Mouse (Mus musculus): ENCODE results near the gene Col23a1. TPM values are rescaled to one million over a fixed set of nuclear protein-coding genes. Genes with fewer than 3 reads are reported as not detected.

Col23a1 gene
- total RNA-seq, 1 experiment from 2014 or later, result 7.2 TPM

DNA sequence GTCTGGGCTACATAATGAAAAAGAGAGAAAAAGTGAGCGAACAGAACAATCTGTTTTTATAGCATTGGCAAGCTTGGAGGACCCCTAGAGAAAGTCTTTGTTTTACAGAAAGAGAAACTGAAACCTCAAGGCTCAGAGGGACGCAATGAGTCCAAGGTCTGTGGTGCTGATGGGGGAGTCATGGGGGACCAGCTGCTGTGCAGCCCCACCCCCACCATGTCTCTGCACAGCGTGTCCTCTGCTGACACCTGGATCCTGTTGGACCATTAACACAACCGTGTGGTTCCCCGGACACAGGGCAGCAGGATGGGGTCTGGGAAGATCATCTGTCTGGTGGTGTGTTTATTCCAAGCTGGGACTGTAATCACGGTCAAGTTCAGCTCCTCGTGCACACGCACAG, 142.2 kb downstream of the Col23a1 start:
- peak; percentile 23 for DNase-seq

DNA sequence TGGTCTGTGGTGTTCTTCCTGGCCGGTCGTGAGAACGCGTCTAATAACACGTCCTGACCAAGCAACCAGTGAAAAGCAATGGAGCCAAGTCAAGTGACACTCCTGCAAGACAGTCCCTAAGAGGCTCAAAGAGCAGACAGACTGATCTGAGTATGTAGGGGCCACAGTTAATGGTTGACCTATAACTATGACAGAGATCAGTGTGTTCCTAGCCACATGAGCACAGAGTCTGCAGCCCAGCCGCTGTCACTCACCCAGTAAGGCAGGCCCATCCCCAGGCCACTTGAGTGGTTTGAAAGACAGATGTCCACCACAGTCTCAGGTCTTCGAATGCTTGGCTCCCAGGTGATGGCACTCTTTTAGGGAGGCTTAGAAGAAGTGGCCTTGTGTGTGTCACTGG, 152.3 kb downstream of the Col23a1 start:
- no peak for DNase-seq

DNA sequence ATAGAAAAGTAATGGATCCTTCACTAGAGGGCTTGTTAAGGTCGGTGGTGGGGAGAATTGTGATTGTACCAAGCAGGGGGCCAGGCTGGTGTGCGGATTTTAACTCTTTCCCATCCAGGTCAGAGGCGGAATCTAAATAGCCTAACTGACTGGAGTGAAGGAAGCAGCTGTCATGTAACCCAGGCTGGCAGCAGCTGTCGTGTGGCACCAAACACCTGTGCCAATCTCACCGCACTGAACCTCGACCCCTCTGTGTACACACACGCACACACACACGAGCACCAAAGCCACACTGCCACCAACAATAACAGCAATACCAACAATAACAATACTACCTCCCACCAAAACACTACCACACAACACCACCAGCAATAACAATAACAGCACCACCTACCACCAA, 152.9 kb downstream of the Col23a1 start:
- no peak for DNase-seq

DNA sequence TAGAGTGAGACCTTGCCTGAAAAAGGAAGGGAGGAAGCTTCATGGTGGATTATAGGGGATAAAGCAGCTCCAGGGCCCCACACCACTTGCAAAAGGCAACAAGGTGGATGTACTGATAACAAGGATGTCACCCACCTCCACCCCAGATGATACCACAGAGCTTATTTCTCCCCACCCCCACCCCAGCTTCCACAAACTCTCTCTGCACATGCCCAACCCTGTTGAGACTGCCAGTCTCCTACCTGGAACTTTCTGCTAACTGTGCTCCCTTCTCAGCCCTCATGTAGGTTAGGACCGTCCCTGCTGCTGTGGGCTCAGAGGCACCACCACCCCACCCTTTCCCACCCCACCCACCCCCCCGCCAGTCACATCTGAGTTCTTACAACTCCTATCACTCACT, 154.1 kb downstream of the Col23a1 start:
- no peak for DNase-seq

DNA sequence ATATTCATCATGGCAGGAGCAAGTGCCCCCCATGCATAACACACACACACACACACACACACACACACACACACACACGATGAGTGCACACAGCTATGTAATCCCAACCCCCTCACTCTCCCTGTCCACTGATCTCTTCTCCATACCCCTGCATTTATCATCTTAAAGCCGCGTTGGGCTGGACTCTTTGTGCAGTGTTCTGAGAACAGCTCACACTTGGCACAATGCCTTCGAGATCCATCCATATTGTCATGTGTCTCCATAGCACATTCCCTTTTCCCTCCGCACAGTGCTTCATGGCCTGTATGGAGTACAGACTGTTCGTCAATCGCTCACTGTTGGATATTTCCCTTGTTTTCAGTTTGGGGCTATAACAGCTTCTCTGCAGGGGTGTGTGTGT, 154.9 kb downstream of the Col23a1 start:
- peak; percentile 31 for DNase-seq

DNA sequence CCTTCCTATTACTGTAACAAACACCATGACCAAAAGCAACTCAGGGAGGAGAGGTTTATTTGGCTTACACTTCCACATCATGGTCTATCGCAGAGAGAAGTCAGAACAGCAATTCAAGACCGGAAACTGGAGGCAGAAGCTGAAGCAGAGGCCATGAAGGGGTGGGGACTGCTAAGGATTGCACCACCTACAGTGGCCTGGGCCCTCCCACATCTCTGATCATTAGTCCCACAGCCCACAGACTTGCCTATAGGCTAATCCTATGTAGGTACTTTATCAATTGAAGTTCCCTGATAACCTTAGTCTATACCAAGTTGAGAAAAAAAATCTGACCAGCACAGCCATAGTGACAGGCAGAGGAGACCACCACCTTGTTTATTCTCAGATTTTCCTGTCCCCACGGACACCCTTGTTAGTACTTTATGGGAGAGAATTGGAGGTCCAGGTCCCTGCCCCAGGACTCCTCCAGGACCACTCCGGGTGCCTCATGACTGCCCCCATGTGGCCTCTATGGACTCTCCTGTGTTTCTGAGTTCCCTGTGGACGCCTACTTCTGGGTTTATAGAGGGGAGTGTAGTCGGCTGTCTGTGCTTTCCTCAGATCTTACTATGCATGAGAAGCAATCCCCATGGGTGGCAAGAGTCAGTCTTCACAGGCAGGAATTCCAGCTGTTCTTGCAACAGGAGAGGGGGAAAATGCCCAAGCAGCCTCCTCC, 157.1 kb downstream of the Col23a1 start:
- peak; percentile 85 for DNase-seq

DNA sequence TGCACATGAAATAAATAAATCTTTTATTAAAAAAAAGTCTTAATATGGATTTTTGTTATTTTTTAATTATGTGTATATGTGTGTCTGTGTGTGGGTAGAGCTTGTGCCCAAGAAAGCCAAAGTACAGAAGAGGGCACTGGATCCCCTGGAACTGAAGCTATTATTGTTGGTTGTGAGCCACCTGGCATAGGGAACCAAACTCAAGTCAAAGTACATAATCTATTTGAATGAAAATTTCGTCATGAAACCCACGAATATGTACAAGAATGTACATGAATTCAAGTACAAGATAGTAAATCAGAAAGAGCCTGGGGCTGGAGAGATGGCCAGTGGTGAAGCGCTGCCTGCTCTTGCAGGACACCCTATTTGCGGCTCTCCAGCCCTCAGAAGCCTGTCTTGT, 158.5 kb downstream of the Col23a1 start:
- DNase-seq, result no peak

DNA sequence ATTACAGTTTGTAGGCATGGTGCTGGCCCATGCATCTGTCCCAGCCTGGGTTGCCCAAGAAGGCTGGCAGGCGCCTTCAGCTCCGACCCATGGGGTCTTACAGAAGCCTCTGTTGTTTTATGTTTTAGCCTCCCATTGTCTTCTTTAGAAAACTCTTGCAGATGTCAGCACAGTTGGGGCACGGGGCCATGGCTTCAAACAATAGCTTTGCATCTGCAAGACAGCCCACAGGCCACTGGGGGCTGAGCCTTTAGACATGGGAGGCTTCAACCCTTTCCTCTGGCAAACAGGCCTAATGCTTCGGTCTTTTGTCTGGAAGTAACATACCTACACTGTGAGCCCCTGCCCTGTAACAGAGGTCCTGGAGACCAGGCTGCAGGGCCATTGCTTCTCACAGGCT, 159.0 kb downstream of the Col23a1 start:
- no peak for DNase-seq

DNA sequence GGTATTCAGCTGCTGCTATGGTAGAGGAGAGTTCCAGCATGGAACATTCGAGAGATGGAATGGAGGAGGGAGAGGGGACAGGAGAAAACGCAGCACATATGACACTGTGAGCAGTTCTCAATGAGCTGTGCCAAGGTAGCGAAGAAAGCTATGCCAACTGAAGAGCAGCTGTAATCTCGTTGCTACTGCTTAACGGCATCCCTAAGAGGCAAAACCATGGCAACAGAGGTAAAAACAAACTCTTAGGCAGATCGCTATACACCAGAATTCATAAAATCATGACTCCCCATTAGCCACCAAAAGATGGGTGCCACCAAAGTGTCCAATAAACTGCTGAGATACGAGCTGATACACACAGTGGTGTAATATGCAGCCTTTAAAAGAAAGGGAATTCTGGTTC, 160.2 kb downstream of the Col23a1 start:
- no peak for DNase-seq

DNA sequence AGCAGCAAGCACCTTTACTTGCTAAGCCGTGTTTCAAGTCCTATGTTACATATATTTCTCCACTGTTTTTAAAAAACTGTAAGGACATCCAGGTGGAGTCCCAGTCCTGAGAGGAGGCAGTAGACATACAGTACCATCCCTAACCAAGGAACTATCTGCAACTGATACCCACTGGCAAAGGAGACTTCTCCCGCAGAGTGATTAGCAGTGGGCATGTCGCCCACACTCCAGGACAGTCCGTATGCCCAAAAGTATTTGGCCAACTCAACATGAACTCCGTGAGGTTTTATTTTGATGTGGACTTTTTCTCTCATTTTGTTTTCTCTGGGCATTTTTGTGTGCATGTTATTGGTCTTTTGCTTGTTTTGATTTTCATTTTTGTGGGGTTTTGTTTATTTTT, 161.6 kb downstream of the Col23a1 start:
- no peak for DNase-seq

DNA sequence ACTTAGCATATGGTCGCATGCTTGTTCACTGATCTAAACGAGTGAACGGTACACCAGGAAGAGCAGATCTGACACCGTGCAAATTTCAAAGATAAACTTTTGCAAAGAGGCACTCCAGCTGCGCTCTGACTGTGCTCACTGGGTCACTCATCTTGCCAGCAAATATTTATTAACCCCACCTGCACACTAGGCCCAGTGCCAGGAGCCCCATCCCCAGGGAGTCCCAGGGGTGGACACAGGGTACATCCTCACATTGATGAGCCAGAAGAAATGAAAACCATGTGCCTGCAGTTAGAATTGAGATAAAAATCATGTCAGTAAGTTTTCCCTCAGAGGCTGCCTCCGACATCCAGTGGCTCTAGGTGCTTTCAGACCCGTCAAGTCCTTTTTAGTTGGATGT, 162.2 kb downstream of the Col23a1 start:
- no peak for DNase-seq

DNA sequence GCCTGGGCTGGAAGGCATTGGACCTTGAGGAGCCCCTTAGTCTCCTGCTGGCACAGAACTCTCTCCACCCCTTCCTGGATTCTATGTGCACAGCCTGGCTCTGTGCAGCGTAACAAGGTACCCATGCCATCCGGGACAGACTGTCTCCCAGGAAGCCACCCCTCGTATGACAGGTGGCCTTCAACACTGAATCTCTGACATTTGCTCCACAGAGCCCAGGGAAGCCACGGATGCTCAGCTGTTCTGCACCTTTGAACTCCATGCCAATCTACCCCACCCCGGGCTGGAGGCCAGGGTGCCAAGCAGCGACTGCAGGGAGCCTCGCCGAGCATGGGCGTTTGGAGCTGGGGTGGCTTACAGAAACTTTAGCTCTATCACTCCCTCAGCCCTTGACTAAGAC, 164.0 kb downstream of the Col23a1 start:
- DNase-seq, result peak; percentile 65

DNA sequence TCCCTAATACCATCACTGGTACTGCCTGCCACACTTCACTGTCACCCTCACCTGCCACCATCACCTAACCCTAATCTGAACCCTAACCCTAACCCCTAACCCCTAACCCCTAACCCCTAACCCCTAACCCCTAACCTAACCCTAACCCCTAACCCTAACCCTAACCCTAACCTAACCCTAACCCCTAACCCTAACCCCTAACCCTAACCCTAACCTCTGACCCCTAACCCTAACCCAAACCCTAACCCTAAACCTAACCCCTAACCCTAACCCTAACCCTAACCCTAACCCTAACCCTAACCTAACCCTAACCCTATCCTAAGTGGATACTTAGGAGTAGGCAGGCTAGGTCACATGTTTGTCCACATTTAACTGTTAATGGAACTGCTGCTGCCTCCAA, 165.8 kb downstream of the Col23a1 start:
- no peak for DNase-seq

DNA sequence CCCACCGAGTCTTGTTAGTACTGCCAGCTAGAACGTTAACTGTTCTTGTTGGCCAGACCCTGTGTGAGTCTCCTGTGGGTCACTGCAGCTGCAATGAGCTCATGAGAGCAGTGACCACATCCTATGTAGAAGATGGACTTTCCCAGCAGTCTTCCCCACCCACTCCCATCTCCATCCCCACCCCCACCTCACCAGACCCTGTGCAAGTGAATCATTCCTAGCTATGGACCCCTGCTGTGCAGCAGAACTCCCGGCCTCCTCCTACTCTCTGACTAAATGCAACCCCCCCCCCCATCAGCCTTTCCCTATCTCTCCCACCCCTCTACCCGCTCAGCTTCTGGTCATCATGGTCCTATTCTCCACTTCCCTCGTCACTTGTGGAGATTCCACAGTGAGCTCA, 167.9 kb downstream of the Col23a1 start:
- no peak for DNase-seq

DNA sequence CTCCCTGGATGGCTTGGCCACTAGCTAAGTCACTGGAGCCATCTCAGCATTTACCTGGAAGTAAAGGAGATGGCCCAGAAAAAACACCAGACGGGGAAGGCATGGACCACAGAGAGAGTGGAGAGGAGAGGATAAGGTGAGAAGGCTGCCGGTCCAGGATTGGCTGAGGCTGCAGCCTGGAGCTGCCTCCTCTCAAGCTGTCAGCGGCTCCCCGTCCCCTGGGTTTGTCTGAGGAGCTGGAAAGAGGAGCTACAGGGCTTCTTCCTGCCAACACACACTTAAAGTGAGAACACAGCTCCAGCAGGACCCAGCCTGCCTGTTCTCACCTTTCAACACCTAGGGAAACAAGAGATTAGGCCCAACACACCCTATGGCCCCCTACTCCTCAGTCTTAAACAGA, 168.9 kb downstream of the Col23a1 start:
- DNase-seq, result no peak

DNA sequence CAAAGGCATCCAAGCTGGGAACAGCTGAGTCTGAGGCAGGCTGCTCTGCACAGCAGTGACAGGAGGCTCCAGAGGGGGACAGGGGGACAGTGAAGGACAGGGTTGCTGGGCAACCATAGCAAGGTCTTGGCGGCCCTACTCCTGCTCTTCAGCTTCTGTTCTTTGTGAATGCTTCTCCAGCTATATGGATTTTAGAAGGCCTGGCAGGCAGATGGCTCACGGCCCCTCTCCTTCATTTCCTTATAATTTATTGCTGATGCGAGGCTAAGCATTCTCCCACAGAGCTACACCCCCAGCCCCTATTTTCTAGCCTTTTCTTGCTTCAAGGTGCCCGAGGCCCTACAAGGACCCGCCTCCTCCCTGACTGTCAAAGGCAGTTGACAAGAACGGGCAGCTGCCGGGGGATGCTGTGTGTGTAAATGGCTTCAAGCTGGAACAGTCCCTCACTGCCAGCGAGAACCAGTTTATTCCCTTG, 169.9 kb downstream of the Col23a1 start:
- DNase-seq, result no peak

DNA sequence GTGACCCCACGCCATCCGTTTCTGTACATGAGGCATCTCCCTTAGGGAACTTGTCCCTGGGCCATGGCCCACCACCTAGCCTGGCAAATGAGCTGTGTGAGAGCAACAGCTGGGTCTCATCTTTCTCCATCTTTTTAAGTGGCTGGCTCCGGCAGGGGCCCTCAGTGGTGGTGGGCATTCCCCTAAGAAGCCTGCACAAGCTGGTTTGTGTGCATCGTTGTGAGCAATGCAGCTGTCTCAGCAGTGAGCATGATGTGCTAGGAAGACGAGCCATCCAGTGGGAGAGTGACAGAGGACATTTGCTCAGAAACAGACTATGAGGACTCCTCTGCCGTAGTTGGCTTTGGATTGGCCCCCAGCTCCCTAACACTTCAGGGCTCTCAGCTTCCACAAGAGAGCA, 179.0 kb downstream of the Col23a1 start:
- no peak for DNase-seq

DNA sequence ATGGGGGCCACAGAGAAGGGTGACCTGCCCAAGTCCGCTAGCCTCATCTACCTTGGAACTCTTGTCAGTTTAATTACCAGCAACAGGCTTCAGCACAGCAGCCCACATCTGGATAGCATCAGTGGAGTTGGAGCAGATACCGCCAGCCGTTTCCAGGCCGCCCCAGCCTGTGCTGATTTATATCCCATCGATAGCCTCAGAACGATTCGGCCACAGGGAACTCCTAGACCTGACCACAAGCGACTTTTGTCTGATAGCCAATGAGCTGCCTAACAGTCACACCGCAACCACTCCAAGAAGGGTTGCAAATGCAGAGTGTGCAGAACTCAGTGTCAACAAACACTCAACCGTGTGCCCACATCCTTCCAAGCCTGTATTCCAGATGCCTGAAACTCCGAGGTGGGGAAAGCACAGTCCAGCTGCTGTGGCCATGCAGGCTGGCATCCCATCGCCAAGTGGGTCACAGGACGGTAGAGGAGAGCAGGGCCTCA, 179.7 kb downstream of the Col23a1 start:
- DNase-seq, result no peak

DNA sequence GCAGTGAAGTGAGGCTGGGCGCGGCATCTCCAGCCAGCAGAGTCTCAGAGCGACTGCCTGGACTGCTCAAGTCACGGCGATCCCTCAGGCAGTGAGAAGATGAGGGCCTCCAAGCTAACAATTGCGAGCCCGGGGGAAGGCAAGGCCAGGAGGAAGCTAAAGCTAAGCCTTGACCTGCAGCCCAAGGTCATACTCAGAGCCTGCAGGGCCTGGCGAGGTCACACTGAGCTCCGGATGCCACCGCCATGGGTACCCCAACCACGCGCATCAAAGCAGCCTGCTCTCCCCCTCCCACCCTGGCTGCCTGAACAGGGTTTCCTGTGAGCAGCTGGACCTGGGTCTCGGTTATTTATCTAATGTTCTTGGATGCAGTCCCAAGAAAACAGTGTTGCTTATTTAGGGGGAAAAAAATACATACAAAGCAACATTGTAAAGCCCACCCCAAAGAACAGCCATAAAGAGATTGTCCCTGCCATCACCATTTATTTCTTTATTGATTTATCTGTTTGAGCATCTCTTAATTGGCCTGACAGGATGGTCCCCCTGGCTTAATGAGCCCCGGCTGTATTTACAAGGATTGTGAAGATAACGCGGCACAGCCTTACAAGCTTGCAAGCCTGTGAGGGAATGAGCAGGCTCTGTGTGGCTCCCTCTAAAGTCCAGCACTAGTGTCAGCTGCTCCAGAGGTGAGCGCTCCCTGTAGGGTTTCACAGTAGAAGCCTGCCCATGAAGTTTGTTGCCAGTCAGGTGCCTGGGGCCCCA, 180.8 kb downstream of the Col23a1 start:
- DNase-seq, result peak; percentile 20

DNA sequence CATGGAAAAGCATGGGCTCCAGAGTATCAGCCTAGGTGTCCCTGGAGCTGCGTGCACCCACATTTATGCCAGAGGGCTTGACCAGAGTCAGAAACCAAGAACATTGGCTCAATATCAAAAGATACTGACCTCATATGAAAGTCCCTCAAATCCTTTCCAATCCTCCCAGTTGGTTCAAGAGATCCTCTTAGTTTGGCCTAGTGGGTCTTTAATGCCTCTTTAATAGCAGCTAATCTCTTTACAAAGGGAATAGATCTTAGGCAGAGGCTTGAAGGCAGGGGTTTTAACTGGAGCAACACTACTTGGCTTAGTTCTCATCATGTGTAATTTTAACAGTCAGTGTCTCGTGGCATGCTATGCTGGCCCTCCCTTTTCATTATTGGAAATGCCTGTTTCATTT, 184.0 kb downstream of the Col23a1 start:
- no peak for DNase-seq

DNA sequence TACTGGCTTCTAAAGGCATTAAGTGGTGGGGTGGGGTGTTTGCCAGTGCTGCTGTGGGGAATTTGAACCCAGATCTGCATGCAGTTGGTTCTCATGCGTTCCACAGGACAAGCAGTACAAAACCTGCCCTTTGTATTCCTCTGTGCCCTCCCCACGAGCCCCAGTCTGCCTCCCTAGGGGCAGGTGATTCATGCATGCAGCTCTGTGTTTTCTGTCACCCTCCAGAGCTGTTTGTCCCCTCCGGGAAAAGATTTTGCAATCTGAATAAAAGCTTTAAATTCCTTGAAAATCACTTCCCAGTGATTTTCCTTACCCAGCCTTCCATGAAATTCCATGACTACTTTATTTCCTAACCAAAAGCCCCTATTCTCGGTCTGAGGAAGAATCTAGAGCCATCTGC, 186.8 kb downstream of the Col23a1 start:
- no peak for DNase-seq

DNA sequence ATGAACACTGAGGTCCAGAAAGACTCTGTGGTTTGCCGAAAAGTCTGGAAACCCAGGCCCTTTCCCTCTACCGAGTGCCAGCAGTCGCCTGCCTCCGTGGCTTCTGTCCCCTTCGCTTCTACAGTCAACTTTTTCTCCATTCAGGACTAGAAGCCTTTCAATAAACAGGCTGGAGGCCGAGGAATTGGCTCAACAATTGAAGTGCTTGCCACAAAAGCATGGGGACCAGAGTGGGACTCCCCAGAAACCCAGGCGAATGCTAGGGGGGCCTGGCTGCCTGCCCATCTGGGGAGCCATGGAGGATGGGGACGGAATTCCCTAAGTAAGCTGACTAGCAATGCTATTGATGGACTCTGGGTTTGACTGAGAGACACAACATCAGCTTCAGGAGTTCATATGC, 187.9 kb downstream of the Col23a1 start:
- no peak for DNase-seq

DNA sequence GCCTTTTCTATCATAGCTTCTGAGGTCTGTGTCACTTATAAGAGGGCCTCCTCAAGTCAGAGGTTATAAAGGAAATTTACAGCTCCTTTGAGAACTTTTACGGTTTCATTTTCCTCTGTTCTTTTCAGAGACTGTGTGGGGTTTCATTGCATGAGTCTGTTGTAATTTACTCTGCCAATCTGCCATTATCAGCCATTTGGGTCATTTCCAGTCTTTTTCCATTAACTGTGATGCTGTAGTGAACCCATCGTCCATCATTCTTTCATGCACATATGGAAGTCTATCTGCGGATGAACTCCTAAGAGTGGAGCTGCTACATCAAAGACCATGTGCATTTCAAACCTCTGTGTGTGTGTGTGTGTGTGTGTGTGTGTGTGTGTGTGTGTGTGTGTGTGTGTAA, 192.5 kb downstream of the Col23a1 start:
- DNase-seq, result no peak

DNA sequence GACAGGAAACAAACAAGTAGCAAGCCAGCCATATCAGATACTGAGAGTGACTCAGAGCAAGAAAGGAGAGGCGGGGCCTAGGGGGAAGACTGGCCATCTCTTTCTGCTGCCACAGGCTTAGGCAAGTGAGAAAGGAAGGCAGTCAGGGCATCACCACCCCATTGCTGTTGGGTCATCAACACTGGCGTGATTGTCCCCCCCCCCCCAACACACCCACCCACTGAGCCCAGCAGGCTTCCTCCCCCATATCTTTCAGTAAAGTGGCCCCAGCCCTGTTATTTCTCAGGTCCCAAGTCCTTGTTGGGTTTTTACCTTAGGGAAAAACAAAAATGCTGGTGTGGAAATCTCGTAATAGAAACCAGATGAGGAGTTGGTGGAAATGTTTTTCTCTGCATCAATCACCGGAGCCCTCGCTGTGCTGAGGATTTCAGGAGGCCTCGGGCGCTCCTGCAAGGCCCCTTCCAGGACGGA, 195.4 kb downstream of the Col23a1 start:
- DNase-seq, result peak; percentile 56
